Mouse (Mus musculus): ENCODE measurements around the gene Dtnb.

DNA sequence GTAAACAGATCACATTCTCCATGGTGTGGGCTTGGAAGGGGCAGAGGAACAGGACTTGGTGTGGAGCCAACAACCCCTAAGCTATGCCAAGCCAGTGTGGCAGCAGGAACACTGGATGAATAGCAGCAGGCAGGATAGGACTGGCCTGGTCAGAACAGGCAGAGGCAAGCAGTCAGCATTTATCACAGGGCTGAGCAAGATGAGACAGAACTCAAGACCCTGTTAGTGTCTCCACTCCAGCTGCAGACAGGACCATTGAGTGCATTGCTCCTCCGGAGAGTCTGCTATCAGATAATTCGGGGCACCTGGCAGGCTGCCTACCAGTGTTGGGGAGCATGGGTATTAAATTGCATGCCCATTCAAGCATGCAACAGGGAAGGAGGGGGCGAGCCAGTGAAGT is 34.6 kb upstream of the Dtnb start:
- TF ChIP-seq CTCF (conservative IDR thresholded peaks at IDR 0.05; ENCODE audit: low read length) (no peak), POU5F1 (IDR thresholded peaks at IDR 0.05; ENCODE audit: borderline replicate concordance, low read length) (no peak)
